Mouse (Mus musculus) neural tube, embryonic 10.5 days (tissue): ENCODE results near the gene Stx4a.
"Not testable (repeated sequence)": the region's sequence is repeated elsewhere in the genome, so short reads cannot be mapped to it uniquely, and the experiment has no call there.

Source experiments
- DNase-seq: peaks from one replicate; pipeline ENCODE4 v3.0.0-alpha.2; 2017; ENCODE audit warnings: low spot score; ENCODE audit errors: extremely low spot score

Gene Stx4a

DNA sequence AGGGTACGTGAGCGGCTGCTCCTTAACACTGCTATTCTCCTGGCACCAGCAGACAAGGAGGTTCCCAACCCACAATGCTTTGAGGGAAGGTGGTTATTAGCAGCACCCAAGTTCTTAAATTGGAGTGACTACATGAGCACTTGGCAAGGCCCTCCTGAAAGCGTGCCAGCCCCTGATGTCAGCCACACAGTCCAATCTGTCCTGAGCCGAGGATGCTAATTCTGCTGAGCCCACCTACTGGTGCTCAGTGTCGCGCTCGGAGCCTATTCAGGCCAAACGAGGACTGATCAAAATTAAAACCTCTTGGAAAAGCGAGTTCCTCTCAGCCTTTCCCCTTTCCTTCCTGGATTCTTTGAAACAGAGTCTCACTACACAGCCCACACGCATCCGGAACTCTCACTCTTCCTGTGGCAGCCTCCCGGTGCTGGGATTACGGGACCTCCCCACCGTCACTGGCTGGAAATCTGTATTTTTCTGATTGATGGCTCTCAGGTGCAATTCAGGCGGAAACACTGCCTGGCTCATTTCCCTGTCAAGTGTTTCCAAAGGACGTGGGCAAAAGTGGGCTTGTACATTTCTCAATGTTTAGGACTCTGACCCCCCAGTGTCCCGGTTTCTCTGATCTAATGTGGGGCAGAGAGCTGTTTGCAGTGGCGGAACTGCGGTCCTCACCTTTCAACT is 9.7 kb upstream of the Stx4a start:
- DNase-seq = no peak

DNA sequence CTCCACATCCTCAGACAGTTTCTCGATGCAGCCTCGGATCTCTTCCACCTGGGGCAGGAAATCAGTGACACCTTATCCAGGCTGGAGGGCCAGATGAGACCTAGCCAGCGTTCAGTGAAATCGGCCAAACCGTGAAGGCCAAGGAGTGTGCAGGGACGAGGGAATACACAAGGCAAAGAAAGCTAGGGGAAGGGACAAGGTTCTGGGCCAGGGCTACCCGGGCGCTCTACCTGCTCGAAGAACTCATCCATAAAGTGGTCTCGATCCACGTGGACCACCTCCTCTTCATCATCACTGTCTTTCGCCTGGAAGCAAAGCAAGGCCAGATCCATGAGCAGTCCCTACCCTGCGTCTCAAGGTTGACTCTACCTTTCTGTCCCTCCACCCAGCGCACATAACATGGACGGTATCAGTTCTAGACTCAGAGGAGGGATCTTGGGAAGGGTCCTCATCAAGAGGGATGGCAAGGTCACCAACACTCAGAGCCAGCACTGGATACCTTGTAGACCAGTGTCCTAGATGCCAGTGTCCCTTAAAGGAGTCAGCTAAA is 8.9 kb upstream of the Stx4a start:
- DNase-seq = no peak

DNA sequence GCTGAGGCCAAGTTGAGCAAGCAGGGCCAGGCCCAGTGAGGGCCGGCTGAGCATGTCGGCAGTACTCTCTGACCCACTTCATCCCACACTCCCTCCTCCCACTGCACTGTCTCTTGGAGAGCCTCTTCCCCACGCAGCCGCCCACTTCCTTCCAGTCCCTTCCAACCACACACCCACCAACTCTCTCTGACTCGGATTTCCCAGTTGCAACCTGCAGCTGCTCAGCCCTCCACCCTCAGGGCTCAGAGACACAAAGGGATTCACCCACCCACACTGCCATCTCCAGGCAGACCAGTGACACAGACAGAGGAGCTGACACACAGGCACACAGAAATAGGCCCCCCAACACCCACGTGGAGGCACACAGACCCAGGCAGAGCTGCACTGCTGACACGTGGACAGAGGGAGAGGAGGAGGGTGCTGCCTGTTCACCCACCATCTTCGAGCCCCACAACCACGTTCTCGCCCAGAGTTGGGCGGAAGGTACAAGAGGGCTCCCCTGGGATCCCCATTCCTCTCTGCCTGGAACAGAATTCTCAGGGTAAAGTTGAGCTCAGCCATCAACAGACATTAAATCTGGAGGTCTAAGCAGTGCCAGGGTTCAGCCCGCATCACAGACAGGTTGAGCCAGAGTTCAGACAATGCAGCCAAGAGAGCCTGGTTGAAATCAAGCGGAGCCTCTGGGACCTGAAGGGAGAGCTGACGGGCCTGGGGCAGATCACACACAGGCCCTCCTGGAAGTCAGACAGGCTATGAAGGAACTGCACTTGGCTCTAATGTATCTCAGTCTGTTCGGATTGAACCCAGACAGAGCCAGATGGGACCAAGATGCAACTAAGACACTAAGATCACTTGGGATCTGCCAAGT is 7.9 kb upstream of the Stx4a start:
- DNase-seq = no peak

DNA sequence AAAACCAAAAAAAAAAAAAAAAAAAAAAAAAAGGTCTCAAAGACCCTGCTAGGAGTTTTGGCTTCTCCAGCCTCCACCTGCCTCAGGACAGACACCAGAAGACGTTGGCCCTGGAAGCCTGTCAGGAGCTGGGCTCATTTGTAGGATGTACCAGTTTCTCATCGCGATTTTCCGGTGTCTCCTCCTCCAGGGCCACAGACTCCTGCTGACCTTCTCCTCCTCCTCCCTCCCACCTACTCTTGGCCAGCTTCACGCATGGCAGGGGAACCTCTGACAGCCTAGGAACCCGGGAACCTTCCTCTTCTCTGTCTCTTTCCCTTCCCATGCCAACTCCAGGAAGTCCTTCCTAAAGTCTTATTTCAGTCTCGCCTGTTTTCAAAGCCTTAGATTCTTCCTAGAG is 7.0 kb upstream of the Stx4a start:
- no peak for DNase-seq

- no peak for DNase-seq
Measured at GRCm38 (mm10) chr7:127817776-127818175, 6.3 kb upstream of the Stx4a start.

- DNase-seq = no peak
Measured at GRCm38 (mm10) chr7:127820836-127821509, 3.1 kb upstream of the Stx4a start.

GRCm38 (mm10) chr7:127822494-127822893 is 1.6 kb upstream of the Stx4a start:
- no peak for DNase-seq

DNA sequence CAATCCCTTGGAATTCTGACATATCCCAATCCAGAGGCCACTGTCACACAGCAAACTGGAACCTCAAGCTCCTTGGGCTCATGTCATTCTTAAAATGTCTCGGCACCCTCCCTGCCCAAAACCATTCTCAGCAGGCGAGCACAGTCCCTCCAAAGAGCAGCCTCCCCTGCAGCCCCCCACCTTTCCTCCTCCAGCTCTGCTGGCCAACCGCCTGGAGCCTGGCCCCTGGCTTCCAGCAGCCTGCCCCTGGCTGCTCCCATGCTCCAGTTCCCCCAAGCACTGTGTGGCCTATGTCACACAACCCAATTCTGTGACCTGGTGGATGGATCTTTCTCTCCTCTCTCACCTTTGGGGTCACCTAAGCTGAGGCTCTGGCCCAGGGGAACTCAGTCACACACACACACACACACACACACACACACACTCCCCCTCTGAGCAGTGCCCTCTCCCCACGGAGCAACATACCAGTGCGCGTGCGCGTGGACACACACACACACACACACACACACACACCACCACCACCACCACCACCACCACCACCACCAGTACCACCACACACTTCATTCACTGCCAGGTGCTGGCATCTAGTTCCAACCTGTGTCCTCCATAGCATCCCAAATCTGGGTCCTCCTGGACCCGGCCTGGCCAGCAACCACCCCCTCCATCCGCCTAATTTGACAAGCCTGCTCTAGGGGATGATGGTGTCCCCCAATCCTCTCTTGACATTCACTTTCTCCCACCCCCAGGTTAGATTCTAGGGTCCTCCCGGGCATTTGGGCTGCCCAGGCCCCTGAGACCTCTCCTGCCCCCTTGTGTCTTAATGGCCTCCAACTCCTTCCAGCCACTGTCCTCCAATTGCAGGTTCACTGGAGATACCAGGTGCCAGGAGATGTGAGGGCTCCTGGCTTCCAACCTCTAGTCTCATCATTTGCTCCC is 590 bp upstream of the Stx4a start:
- no peak for DNase-seq

DNA sequence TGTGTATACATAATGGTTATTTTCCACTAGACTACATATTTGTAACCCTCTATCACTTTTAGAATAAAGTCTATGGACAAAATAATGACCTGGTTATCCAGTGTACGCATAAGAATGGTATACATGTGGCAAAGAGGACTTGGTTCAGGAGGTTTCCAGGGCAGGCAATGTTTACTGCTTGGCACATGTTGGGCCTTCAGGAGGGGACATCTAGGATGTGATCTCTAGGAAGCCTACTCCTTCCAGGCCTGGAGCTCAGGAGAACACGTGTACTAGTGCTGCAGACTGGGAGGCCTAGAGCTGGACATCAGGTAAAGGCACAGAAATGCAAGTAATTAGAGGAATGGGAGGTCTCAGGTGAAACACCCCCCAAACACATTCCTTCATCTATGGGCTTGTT is 11.5 kb downstream of the Stx4a start:
- no peak for DNase-seq

GRCm38 (mm10) chr7:127837473-127837872 is 13.4 kb downstream of the Stx4a start:
- DNase-seq = no peak

DNA sequence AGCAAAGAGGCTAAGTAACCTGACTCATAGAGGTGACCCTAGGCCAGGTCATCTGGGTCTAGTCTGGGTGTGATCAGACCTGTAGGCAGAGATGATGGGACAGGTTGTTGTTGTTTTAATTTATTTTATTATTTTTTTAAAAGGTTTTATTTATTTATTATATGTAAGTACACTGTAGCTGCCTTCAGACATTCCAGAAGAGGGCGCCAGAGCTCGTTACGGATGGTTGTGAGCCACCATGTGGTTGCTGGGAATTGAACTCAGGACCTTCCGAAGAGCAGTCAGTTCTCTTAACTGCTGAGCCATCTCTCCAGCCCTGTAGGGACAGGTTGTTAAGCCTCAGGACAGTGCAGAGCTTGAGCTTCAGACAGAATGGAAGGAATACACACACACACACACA is 13.8 kb downstream of the Stx4a start:
- not testable (repeated sequence) for DNase-seq

DNA sequence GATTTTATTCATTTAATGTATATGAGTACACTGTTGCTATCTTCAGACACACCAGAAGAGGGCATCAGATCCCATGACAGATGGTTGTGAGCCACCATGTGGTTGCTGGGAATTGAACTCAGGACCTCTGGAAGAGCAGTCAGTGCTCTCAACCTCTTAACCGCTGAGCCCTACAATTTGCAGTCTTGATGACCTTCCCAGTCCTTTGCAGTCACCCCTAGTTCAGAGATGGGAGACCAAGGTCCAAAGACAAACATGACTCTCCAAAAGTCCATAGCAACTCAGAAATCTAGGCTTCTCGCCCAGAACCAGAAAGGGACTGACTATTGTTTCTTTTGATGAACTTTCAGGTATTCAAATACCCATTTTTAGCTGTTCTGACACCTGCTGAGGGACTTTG is 15.9 kb downstream of the Stx4a start:
- not testable (repeated sequence) for DNase-seq

GRCm38 (mm10) chr7:127840886-127841285 is 16.8 kb downstream of the Stx4a start:
- no peak for DNase-seq

GRCm38 (mm10) chr7:127841340-127842000 is 17.4 kb downstream of the Stx4a start:
- DNase-seq = peak; percentile 90

GRCm38 (mm10) chr7:127842001-127842718 is 18.1 kb downstream of the Stx4a start:
- DNase-seq = peak; percentile 64

DNA sequence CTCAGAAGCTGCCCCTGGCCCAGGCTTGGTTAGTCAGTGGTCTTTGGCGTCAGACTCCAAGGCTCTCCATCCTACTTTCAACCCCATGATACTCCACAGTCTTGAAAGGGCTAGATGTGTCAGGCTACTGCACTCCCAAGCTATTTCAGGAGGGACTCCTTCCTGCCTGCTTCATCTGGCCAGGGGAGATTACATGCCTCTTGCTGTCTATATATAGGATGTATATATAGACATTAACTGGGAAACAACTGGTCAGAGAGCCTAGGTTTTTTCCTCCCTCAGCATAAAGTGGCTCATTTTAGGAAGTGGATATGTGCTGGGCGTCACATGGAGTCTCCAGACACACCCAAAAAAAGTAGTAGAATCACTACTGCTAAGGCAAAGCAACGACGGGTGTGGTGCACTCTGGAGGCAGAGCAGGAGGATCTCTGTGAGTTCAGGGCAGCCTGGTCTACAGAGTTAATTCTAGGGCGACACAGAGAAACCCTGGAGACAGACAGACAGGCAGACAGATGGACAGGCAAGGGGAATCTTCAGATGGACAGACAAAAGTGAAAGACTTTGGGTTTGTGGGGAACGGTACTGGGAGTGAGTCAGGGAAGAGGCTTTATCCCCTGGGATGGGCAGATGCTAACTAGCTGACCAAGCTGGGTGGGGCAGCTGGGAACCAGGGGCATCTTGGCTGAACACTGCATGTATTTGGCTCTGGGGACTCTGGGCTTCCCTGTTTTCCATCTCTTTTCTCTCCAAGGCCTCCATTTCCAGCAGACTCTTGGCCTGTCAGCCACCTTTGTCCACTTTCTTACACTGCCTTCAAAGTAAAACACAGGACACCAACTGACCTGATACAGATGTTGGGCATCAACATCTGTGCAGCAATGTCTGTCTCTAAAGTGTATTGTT is 26.1 kb downstream of the Stx4a start:
- no peak for DNase-seq

- no peak for DNase-seq
Measured at GRCm38 (mm10) chr7:127850906-127851305, 26.8 kb downstream of the Stx4a start.

DNA sequence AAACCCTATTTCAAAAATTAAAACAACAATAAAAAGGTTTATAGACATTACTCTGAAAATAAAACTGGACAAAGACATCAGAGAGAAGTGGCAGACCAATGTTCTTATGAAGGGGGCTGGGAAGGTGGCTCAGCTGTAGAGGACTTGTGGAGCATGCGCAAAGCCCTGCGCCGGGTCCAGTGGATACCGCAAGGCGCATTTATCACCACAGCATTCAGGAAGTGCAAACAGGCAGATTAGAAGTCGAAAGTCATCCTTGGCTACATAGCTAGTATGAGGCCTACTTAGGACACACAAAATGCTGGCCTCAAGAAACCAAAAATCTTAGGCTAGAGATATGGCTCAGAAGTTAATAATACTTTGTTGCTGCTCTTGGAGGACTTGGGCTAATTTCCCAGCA is 34.2 kb downstream of the Stx4a start:
- DNase-seq = no peak

- no peak for DNase-seq
Measured at GRCm38 (mm10) chr7:127866434-127866833, 42.3 kb downstream of the Stx4a start.
